ENCODE assay signal across 14 mouse cellular contexts in the genomic region with DNA sequence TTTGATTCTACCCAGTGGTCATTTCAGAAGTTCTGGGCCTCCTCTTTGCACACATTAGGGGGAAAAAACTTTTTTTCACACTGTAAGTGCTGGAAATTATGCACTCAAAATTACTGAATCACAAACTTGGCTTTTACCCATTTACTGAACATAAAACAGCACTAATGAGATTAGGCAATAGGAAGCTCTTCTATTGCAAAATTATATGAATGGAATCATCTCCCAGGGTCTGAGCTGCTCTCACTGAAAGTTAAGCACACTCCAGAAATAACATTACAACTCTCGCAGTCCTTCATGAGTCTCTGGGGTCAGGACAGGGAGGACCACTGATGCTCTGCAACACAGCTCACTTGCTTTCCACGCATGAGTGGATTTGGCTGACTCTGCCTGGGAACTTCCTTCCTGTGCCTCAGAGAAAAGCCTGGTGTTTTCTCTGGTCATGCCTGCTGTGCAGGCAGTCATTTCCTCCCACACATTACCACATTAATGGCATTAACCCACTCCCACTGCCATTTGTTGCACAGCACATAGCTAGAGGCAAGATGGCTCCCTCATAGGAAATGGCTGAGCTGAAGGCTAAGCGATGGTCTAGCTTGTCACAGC.
DNase-seq lines count a peak whose midpoint lies in the region; ATAC-seq lines count a peak whose summit lies in the region.
"Had no signal": no experiment of that assay in that cellular context is flagged by ENCODE, and none has a peak within 500 bp of the region (broad histone marks: within the 10 kb centered on the region; RNA-seq: fewer than 3 reads in every experiment).

No protein-coding gene starts in this region.

- H3K9me3 ChIP-seq in hindbrain, embryonic 16.5 days (ENCODE audit: control insufficient read depth, low read length), result no peaks in the 10 kb centered on the region
- H3K9me3 ChIP-seq in hindbrain, embryonic 10.5 days, result no peaks in the 10 kb centered on the region
- no peaks in the 10 kb centered on the region for H3K9me3 ChIP-seq in neural tube, embryonic 11.5 days (ENCODE audit: control insufficient read depth, low read length)
- H3K9me3 ChIP-seq: forebrain, embryonic 12.5 days; liver, embryonic 13.5 days had no signal

- no peak overlapping the region for H3K4me3 ChIP-seq in hindbrain, embryonic 16.5 days (ENCODE audit: low read length)
- H3K4me3 ChIP-seq in hindbrain, embryonic 10.5 days, result no peak overlapping the region
- no peak overlapping the region for H3K4me3 ChIP-seq in neural tube, embryonic 11.5 days (ENCODE audit: low read depth, low read length)
- H3K4me3 ChIP-seq: forebrain, embryonic 12.5 days; liver, embryonic 13.5 days; myocyte had no signal

- no peak overlapping the region for H3K27ac ChIP-seq in hindbrain, embryonic 16.5 days (ENCODE audit: low read depth, low read length)
- H3K27ac ChIP-seq in hindbrain, embryonic 10.5 days, result no peak overlapping the region
- 0 out of 2 replicates have a peak overlapping the region, but pooled peaks have one; percentile 14 for H3K27ac ChIP-seq in neural tube, embryonic 11.5 days (ENCODE audit: low read depth, low read length)
- H3K27ac ChIP-seq: forebrain, embryonic 12.5 days; liver, embryonic 13.5 days had no signal

- 53% methylated on average over 3 of the region's 3 CpGs for WGBS in hindbrain, embryonic 16.5 days
- 72% methylated on average over 3 of the region's 3 CpGs for WGBS in hindbrain, embryonic 10.5 days
- 57% methylated on average over 3 of the region's 3 CpGs for WGBS in neural tube, embryonic 11.5 days

- ATAC-seq in hindbrain, embryonic 16.5 days, result peak; percentile 45; the same call in 1 of the 2 replicates
- no peak for ATAC-seq in neural tube, embryonic 11.5 days (ENCODE audit: insufficient read depth, low FRiP score, low TSS enrichment)
- ATAC-seq in granulocyte monocyte progenitor cell, adult 5-6 weeks (replicated peaks; ENCODE audit: poor library complexity, severe bottlenecking), result peak; percentile 81

- intact Hi-C loops in left cerebral cortex, postnatal 14 days (cut with DNase I), result no loop called here

- no peaks in the 10 kb centered on the region for H3K36me3 ChIP-seq in hindbrain, embryonic 16.5 days (ENCODE audit: control insufficient read depth, insufficient read depth, low read length)
- no peaks in the 10 kb centered on the region for H3K36me3 ChIP-seq in hindbrain, embryonic 10.5 days
- H3K36me3 ChIP-seq in neural tube, embryonic 11.5 days (ENCODE audit: control insufficient read depth, insufficient read depth, low read length), result no peaks in the 10 kb centered on the region
- H3K36me3 ChIP-seq in splenic B cell, adult 2 months (ENCODE audit: control insufficient read depth, insufficient read depth, low read length, poor library complexity, severe bottlenecking), result no peaks in the 10 kb centered on the region
- H3K36me3 ChIP-seq: forebrain, embryonic 12.5 days; liver, embryonic 13.5 days had no signal

- no peak overlapping the region for H3K9ac ChIP-seq in hindbrain, embryonic 16.5 days (ENCODE audit: low read depth, low read length)
- no peak overlapping the region for H3K9ac ChIP-seq in neural tube, embryonic 11.5 days (ENCODE audit: low read length)
- H3K9ac ChIP-seq: forebrain, embryonic 12.5 days; liver, embryonic 13.5 days had no signal

- no peak for DNase-seq in hindbrain, embryonic 10.5 days (ENCODE audit: low spot score)
- DNase-seq in neural tube, embryonic 11.5 days (ENCODE audit: low spot score), result peak; percentile 14
- DNase-seq in neural tube, embryonic 10.5 days (ENCODE audit: extremely low spot score, low spot score), result no peak
- peak; percentile 59 for DNase-seq in splenic B cell, adult 2 months (ENCODE audit: low read depth, low spot score)
- no peak for DNase-seq in frontal cortex, adult 2 months (ENCODE audit: extremely low spot score in 1 of 2, low spot score in 1 of 2)
- no peak for DNase-seq in left cerebral cortex, postnatal 14 days (ENCODE audit: low spot score in 2 of 2)
- DNase-seq: adrenal gland, postnatal 10 days; gastrocnemius, postnatal 25 days; liver, embryonic 13.5 days; thymus, postnatal 14 days had no signal

- H3K27me3 ChIP-seq in hindbrain, embryonic 16.5 days (replicated peaks; ENCODE audit: control insufficient read depth, insufficient read depth, low read length), result no peaks in the 10 kb centered on the region
- H3K27me3 ChIP-seq in hindbrain, embryonic 10.5 days (ENCODE audit: insufficient read depth, poor library complexity, severe bottlenecking), result no peaks in the 10 kb centered on the region
- H3K27me3 ChIP-seq in neural tube, embryonic 11.5 days (ENCODE audit: control insufficient read depth, insufficient read depth, low read length), result no peaks in the 10 kb centered on the region
- H3K27me3 ChIP-seq in splenic B cell, adult 2 months (ENCODE audit: control insufficient read depth, insufficient read depth, low read length, poor library complexity, severe bottlenecking), result no peaks in the 10 kb centered on the region
- H3K27me3 ChIP-seq: forebrain, embryonic 12.5 days; liver, embryonic 13.5 days had no signal

- no peaks in the 10 kb centered on the region for H3K4me1 ChIP-seq in hindbrain, embryonic 16.5 days (ENCODE audit: control insufficient read depth, insufficient read depth, low read depth, low read length)
- H3K4me1 ChIP-seq in hindbrain, embryonic 10.5 days (replicated peaks), result no peaks in the 10 kb centered on the region
- H3K4me1 ChIP-seq in neural tube, embryonic 11.5 days (ENCODE audit: control insufficient read depth, insufficient read depth, low read length), result no peaks in the 10 kb centered on the region
- H3K4me1 ChIP-seq: forebrain, embryonic 12.5 days; liver, embryonic 13.5 days had no signal

- H3K4me2 ChIP-seq in hindbrain, embryonic 16.5 days (ENCODE audit: low read length), result no peak overlapping the region
- no peak overlapping the region for H3K4me2 ChIP-seq in neural tube, embryonic 11.5 days (ENCODE audit: low read depth)
- H3K4me2 ChIP-seq: forebrain, embryonic 12.5 days; liver, embryonic 13.5 days had no signal

Comparison
In these comparisons a context has a peak if more than half of its experiments do, and no peak if none do; other contexts are left out.
1. DNase-seq: peak in neural tube, embryonic 11.5 days (single experiment) and splenic B cell, adult 2 months (single experiment); none in hindbrain, embryonic 10.5 days (single experiment), neural tube, embryonic 10.5 days (single experiment), frontal cortex, adult 2 months (0 of 2) and left cerebral cortex, postnatal 14 days (0 of 2).